Mouse (Mus musculus) adrenal gland, postnatal 4 days (tissue): ENCODE measurements around the gene Slc25a14. TPM values are rescaled to one million over a fixed set of nuclear protein-coding genes. Genes with fewer than 3 reads are reported as not detected.

Experiments
- microRNA-seq: library from miRNA; unstranded; fragments of <30 nt; microRNA quantifications from one replicate; pipeline ENCODE4 v1.2.0, GENCODE M21; 2021
- total RNA-seq, 2 experiments: library from RNA; stranded (reverse); gene quantifications; 2 replicates each; pipeline ENCODE4 v1.2.3; 2021

Gene Slc25a14
- total RNA-seq, 2 experiments from 2014 or later: 9.1 to 9.5 TPM

Small RNA genes lying within 50 kb of the gene (microRNA-seq; reads per million reads assigned to microRNA genes)
- not detected for gene Gm27828

Other genes with a start within 250 kb of the Slc25a14 start
- gene Elf4, start 160.3 kb upstream of the Slc25a14 start, total RNA-seq: 10 to 100 TPM; 25.0 to 28.6 TPM
- gene Aifm1, start 109.8 kb upstream of the Slc25a14 start, total RNA-seq: 100 to 1,000 TPM; 126 to 147 TPM
- 10 to 100 TPM; 42.5 to 49.1 TPM for gene Rab33a, start 104.1 kb upstream of the Slc25a14 start, total RNA-seq
- 10 to 100 TPM; 26.3 to 27.1 TPM for gene Zfp280c, start 28.9 kb upstream of the Slc25a14 start, total RNA-seq
- gene Gpr119, start 51.1 kb downstream of the Slc25a14 start, total RNA-seq: under 1 TPM; 0.31 to 0.34 TPM
- gene Rbmx2, start 71.6 kb downstream of the Slc25a14 start, total RNA-seq: 1 to 10 TPM; 7.1 to 8.0 TPM